Mouse (Mus musculus): ENCODE results near the gene Olfr1287.

Gene Olfr1287

DNA sequence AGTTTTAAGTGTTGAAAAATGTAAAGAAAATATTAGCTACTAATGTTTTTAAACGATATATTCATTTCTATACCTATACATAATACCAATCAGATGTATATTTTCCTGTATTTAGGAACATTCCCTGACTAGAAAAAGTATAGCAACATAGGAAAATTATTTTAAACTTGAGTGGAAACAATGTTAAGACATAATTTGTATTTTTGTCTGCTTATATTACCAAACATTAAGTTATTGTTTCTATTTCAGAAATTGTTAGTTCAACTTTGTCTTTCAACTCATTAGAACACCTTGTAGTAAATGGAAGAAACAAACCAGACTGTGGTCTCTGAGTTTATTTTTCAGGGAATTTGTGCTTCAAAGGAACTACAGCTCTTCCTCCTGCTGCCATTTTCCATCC lies at the start of gene Olfr1287:
Gene Olfr1287 (plus strand): TSS at position 301 of the 400 bp plus-strand sequence.
- DNase-seq (ENCODE audit: low spot score) = no peak

DNA sequence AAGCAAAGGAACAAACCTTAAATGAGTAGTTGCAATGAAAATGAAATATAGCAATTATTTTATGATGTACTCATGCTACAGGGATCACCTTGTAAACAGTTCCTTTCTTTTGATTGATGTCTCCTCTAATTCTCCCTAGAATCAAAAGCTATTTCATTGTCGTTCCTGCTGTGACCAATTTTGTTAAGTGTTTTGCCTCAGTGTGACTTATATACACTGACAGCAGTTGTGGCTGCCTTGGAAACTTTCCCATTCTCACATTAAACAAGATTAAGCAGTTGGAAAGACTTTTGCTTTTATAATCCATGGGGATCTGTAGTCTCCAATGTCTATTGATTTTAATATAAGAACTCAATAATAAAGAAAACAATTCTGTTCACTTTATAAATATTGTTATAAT lies 26.0 kb upstream of the Olfr1287 start, which contains the start of gene Olfr1286:
Gene Olfr1286 (minus strand): TSS at position 185 of the 400 bp plus-strand sequence.
- DNase-seq (ENCODE audit: low spot score) = no peak

DNA sequence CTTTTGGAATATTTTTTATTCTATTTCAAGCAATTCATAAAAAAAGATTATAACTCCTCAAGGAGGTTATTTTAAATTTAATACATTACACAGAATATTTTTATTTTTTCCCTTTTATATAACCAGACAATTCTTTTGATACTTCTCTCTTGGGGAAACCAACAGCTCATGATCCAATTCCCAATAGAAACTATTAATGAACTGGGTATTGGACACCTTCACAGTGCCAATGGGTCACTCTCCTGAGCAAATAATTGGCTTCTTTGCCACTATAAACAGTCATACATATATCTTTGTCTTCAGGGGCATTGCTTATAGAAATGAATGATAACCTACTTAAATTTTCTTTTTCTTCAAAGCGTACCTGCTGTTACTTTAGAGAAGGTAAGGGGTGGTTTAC lies 24.9 kb downstream of the Olfr1287 start, which contains the start of gene Olfr1288:
Gene Olfr1288 (plus strand): TSS at position 301 of the 400 bp plus-strand sequence.
- DNase-seq (ENCODE audit: low spot score) = no peak

DNA sequence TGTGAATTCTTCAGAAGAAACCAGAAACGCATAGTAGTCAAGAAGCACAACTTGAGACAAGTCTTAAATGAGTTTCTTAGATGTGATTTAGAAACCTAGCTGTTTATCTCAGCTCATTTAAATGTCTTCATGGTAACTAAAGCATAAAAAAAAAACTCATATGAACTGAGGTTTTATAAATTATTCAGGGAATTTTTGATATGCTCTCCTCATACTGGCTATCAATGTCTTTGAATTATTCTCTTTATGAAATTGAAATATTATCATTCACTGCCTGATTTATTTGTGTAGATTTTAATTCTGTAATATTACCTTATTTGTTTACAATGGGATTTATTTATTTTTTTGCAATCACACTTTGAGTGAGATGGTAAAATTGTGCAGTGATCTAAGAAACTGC lies 31.6 kb downstream of the Olfr1287 start, which contains the start of gene Olfr1289:
Gene Olfr1289 (plus strand): TSS at position 301 of the 400 bp plus-strand sequence.
- DNase-seq (ENCODE audit: low spot score) = no peak

DNA sequence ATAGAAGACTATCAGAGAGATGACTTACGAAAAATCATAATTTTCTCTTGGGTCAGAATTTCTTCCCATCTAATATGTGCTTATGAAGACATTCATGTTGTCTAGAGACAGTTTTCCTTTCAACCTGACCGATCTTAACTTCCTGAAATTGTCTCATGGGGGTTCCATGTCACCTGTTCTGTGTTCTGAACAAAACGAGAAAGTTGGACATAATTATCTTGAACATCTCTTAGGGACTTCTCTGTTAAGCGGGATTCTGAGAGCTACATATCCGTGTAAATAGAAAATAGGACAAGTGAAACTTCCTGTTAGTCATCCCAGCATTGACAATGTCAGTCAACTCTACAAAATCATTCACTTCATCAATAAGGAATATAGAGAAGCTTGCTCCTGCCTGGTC lies 44.8 kb downstream of the Olfr1287 start, which contains the start of gene Olfr1290:
Gene Olfr1290 (minus strand): TSS at position 101 of the 400 bp plus-strand sequence.
- no peak for DNase-seq (ENCODE audit: low spot score)

DNA sequence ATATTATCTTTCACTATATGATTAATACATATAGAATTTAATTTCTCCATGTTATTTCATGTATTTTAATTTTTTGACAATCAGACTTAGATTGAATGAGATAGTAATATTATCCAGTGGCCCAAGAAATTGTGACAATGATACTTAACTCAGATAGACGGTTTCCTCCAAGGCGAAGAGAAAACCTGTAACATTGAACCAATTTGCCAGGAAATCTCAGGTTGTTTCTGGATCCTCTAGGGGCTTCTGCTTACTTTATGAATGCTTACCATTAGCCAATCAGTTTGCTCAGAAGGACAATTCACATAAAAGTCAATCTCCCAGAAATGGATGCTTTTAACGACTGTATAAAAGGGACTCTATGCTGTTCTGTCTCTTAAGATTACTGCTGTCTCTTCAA lies 47.9 kb downstream of the Olfr1287 start, which contains the start of gene Olfr1291-ps1:
Gene Olfr1291-ps1 (plus strand): TSS at position 301 of the 400 bp plus-strand sequence.
- DNase-seq (ENCODE audit: low spot score) = no peak

Measured in embryo, embryonic 10 days (tissue).